Mouse (Mus musculus) kidney, postnatal 10 days (tissue): ENCODE data around the gene Arhgef9.

Experiments used
- DNase-seq: peaks from one replicate; pipeline ENCODE4 v3.0.0; 2021; ENCODE audit warnings: mixed read lengths

Gene Arhgef9

GRCm38 (mm10) chrX:95196104-95196919 is at the start of gene Arhgef9:
Gene Arhgef9 (minus strand): TSS chrX:95196856.
- peak; percentile 53 for DNase-seq

DNA sequence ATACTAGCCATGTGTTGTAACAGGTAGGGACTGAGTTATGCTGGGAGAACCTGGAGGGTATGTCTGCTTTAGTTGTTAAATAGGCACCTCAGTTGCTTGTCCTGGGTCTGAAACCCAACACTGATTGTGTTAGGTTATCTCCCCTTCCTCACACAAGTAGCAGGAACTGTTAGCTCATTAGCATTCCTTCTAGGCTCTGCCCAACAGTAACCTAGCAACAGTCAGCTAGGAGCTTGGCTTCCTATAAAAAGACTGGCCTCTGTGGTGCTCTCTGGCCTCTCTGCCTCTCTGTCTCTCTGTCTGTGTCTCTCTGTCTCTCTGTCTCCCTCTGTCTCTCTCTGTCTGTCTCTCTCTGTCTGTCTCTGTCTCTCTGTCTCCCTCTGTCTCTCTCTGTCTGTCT is 42.2 kb upstream of the Arhgef9 start:
- no peak for DNase-seq

GRCm38 (mm10) chrX:95195363-95196103 is 1.1 kb downstream of the Arhgef9 start:
- DNase-seq = no peak

DNA sequence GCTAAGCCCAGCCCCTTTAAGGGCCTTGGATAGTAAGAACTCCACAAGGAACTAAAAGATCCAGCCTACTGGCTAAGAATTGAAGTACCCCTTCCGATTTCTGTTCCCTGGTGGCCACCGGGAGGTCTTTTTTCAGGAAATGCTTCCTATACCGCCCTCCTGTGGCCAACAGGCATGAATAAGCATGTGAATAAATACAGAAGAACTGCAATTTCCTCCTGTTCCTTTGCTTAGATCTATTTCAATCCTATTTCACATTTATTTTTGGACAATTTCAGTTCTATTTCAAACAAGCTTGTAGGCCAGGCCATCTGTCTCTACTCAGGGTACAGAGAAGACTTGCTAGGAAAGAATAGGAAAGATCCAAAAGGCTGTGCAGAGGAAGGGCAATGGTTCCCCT is 20.7 kb downstream of the Arhgef9 start:
- peak; percentile 68 for DNase-seq

DNA sequence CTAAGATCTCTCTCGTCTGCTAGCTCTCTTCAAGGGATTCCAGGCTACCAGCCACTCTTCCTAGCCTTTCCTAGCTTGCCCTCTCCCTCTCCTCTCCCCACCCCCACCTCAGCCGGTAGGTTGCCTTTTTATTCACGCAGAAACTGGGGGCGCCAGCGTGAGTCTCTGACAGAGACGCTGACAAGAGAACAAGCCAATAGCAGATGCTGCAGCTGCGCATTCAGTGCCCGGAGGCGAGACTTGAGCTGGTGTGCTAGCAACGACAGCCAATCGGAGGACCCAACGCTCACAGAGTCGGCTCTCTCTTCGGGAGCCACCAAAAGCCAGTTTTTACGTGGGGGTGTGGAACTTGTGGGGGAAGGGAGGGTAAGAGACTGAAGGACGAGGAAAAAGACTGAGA is 30.3 kb downstream of the Arhgef9 start:
- peak; percentile 90 for DNase-seq

GRCm38 (mm10) chrX:95165671-95166127 is 31.0 kb downstream of the Arhgef9 start:
- DNase-seq = no peak

DNA sequence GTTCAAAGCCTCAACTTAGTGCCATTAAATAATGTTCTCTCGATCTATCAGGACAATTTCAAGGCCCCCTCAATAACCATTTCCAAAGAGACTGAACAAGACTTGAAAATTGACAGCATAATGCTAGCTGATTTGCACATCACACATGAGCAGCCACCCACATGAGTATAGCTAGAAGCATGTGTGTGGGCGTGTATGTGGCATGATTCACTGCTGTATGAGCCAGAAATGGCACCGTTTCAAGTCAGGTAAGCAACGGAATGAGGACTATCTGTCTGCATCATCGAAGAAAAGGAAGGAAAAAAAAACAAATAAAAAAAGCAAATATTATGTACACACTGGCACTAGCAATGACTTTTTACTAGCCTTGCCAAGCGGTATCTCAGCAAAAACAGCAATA is 32.5 kb downstream of the Arhgef9 start:
- DNase-seq = peak; percentile 6

DNA sequence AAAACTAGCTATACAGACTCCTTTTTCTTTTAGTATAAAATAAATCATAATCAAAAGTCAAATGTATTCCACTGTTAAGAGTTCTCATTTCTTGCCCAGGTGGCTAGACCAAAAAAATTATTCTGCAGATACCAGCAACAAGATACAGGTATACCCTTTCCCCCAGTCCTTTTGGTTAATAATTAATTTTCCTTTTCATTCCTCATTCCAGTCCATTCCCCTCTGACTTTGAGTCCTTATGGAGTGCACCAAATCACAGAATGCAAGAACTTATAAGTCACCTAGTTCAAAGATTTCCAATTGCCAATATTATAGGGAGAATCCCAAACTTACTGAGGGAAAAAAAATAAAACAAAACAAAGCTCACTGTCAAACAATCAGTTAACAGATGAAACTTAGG is 33.2 kb downstream of the Arhgef9 start:
- no peak for DNase-seq

DNA sequence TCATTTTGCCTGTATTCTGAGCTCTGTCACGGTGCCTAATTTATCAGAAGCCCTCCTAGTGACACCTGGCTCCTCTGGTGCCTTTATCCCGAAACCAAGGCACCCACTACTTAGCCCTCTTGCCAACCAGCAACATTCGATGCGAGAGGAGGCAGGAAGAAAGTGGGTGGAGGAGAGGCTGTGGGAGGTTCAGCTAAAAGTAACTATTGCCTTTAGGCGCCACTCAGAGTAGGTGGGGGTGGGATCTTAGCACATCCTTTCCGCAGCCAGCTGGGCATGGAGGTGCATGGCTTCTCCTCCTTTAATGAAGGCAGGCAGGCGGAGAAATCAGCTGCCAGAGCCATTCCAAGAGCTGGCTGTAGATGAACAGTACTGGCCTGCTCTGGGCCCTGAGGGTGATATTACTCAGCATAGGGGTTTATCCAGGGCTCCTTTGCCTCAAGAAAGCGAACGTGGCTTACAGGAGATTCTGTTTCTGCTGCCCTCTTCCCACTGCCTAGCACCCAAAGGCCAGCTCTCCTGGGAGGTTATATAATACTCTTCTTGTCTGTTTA is 39.7 kb downstream of the Arhgef9 start:
- DNase-seq = no peak

- no peak for DNase-seq
Observed at GRCm38 (mm10) chrX:95138636-95139035, 58.0 kb downstream of the Arhgef9 start.

DNA sequence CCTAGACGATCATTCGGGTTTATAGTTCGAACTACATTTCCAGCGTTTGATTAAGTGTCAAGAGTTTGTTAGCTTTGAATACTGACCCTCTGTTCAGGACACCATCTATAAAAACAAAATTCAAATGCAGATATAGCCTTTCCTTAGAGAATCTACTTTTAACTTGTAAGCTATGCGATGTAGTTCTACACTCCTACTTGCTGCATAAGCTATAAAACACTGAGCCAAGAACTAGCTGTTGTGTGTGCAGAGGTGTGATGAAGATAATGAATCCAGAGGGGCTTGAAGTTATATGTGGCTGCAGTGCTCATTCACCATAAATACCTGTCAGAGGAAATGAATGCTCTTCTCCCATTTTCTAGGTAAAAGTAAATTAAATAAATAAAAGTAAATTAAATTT is 63.2 kb downstream of the Arhgef9 start:
- no peak for DNase-seq

DNA sequence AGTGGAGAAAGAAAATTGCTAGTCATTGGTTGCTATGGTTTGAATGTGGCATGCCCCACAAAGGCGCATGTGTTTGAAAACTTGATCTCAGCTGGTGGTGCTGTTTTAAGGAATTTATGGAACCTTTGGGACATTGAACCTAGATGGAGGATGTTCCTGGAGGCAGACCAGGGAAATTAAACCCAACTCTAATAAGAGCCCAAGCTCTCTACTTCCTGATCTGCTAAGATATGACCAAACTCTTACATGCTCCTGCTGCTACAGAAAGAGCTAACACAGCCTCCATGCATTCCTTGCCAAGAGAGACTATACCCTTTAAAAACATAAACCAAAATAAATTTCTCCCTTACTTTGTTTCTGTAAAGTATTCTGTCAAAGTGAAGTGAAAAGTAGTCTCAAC is 63.7 kb downstream of the Arhgef9 start:
- no peak for DNase-seq

DNA sequence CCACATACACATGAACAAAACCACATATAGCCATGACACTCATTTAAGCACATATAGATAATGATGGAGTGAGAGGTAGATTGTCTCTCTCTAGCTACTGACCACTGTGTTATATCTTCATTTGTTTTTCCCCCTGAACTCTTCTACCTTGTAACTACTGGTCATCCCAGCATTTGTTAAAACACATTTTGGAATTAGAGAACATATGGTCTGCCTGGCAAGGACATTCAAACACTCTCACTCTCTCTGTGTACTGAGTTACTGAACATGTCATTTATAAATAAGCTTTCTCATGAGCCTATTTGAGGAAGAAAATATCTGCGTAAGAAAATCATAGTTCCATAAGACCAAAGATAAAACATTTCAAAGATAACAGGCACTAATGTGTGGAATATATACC is 64.9 kb downstream of the Arhgef9 start:
- DNase-seq = no peak

GRCm38 (mm10) chrX:95123462-95123861 is 73.2 kb downstream of the Arhgef9 start:
- no peak for DNase-seq

DNA sequence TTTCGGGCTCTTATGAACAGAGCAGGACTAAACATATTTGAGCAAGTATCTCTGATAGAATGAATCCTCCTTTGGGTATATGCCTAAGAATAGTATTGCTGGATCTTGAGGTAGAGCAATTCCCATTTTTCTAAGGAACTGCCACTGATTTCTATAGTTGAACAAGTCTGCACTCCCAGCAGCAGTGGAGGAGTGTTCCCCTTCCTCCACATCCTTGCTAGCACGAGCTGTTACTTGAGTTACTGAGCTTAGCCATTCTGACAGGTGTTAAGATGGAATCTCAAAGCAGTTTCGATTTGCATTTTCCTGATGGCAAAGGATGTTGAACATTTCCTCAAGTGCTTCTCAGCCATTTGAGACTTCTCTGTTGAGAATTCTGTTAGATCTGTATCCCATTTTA is 92.3 kb downstream of the Arhgef9 start:
- no peak for DNase-seq

GRCm38 (mm10) chrX:95087674-95088073 is 109.0 kb downstream of the Arhgef9 start:
- DNase-seq = no peak

DNA sequence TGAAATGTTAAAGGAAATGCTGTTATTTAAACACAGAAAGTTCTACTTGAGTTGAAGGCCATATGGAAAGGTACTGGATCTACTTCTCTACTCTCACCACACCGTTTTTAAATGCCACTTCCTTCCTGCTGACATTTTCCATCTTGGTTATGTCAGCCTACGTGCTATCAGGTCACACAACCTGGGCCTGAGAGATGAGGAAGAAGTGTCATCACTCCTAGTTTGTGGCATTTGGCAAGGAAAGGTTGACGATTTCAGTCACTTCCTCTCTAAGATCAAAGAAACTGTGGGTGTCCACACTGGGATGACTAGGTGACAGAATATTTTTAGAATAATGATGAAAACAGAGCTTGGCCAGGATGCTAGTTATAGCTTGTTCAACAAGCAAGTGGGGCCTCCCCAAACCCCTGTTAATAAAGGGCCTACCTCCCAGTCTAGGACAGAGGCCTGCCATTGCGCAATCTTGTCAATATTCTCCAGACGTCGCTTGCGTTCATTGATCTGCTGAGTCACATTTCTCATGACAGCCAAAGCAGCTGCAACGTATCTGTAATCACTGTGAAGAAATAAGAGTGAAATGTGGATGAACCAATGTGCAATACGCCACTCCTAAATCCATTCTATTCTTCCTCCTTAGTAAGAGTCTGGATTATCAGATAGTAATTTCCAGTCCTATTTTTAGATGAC is 119.5 kb downstream of the Arhgef9 start:
- no peak for DNase-seq

DNA sequence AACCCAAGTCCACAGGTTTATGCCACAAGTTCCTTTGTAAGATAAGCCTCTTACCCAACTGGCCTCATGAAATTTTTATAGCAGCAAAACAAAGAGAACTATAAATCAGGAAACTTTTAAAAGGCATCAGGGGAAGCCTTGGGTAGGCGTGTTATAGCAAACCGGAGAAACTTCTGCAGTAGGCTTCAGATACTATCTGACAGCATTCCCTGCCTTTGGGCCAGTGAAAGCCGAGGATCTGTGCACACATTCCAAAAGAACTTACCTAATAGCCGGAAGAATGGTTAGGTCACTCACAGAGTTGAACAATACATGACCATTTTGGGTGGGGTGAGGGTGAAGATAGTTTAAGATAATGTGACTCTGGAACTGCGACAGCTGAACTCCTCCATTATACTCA is 168.7 kb downstream of the Arhgef9 start:
- DNase-seq = no peak

DNA sequence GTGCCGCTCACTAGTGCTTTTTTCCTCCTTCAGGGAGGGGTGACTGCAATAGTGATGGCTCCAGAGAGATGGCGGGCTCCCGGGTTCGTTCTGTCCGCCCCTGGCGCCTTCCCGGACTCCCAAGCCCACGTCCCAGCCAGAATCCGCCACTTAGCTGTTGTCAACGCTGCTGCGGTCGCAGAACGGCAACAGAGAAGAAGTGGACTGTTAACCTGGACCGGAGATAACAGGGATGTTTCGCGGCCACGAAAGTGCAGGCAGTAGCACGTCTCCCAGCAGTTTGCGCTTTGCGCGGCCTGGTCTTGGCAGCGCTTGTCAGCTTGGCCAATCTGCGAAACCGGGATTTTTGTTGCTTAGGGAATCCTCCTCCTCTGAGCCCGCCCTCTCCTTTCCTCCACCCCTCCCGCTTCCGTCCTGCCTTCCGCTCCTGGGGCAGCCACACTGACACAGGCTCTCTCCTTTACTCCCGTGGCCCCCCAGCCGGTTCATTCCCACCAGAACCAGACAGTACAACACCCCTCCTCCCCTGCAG is 170.2 kb downstream of the Arhgef9 start, which contains the start of gene Spin4:
Spin4 (minus strand) TSS at position 322 of the 532 bp plus-strand sequence.
- DNase-seq = peak; percentile 84

DNA sequence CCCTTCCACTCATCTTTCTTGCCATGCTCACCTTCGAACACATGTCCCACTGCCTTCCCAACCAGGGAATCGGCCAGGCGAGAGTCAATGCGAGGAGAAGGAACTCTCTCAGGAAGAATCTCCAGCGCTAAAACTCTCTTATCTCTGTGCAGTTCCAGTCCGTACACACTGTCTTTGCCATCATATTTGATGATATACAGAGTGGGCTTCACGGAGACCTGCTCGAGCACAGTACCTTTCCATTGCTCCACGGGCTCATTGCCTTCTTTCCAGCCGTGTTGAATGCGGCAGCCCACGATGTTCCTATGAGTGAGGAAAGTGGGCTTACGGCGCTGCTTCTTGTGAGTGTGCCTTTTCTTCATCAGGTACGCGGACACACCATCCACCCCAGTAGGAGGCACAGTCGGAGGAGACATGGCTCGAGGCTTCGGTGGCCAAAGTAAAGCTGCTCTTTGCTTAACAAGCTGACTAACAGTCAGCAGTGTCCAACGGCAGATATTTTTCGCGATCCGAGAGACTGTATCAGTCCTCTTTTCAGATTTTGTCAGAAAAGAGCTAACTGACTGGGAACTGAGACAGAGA is 170.8 kb downstream of the Arhgef9 start:
- DNase-seq = peak; percentile 23

DNA sequence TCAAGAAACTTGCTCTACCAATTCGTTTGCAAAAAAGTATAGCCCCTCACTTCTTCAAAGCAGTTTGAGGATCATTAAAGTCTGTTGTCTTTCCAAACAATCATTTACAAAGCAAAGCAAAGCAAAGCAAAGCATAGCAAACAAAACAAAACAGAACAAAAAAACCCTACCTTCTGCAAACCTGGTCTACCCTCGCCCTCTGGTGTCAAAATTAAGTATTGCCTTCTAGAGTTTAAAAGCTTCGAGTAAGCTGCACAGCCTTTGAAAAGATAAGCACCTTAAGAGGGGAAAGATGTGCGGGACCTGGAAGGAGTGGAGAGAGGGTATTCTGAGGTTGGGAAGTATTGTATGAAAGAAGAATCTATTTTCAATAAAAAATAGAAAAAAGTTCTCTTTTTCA is 184.6 kb downstream of the Arhgef9 start:
- peak; percentile 6 for DNase-seq
